Mouse (Mus musculus): Measurements from ENCODE around the gene Zfp2.

Gene Zfp2

GRCm38 (mm10) chr11:50915671-50916320, at the start of gene Zfp2:
Zfp2 (minus strand) TSS chr11:50916165.
- DNase-seq: peak; percentile 93 to 96

- DNase-seq: no peak
Measured at GRCm38 (mm10) chr11:50964886-50965285, 48.9 kb upstream of the Zfp2 start.

GRCm38 (mm10) chr11:50953665-50954064, 37.7 kb upstream of the Zfp2 start, which contains the start of gene Prop1:
Prop1 (minus strand) TSS chr11:50953765.
- no peak for DNase-seq

GRCm38 (mm10) chr11:50952290-50952689, 36.3 kb upstream of the Zfp2 start:
- peak; percentile 39 to 60 for DNase-seq

GRCm38 (mm10) chr11:50943506-50943905, 27.5 kb upstream of the Zfp2 start, which contains the start of gene 4933414I15Rik:
4933414I15Rik (minus strand) TSS chr11:50943765.
- DNase-seq: no peak

GRCm38 (mm10) chr11:50942386-50942785, 26.4 kb upstream of the Zfp2 start:
- no peak for DNase-seq

- DNase-seq: peak; percentile 39 to 48
Measured at GRCm38 (mm10) chr11:50939621-50940366, 23.8 kb upstream of the Zfp2 start.

GRCm38 (mm10) chr11:50938435-50938834, 22.5 kb upstream of the Zfp2 start:
- no peak for DNase-seq

- DNase-seq: no peak
Measured at GRCm38 (mm10) chr11:50932040-50932439, 16.1 kb upstream of the Zfp2 start.

- peak; percentile 89 to 92 for DNase-seq
Measured at GRCm38 (mm10) chr11:50931451-50931866, 15.5 kb upstream of the Zfp2 start, which contains the start of gene Zfp354b. Zfp354b (minus strand) TSS chr11:50931633.

GRCm38 (mm10) chr11:50931021-50931420, 15.1 kb upstream of the Zfp2 start:
- peak in 1 of 2 experiments; percentile 30 for DNase-seq

- DNase-seq: no peak
Measured at GRCm38 (mm10) chr11:50930469-50931014, 14.6 kb upstream of the Zfp2 start.

GRCm38 (mm10) chr11:50914461-50914860, 1.5 kb downstream of the Zfp2 start:
- DNase-seq: no peak

- DNase-seq: no peak
Measured at GRCm38 (mm10) chr11:50913301-50913700, 2.7 kb downstream of the Zfp2 start.

GRCm38 (mm10) chr11:50908136-50908535, 7.8 kb downstream of the Zfp2 start:
- no peak for DNase-seq

- no peak for DNase-seq
Measured at GRCm38 (mm10) chr11:50897359-50897758, 18.6 kb downstream of the Zfp2 start.

GRCm38 (mm10) chr11:50892441-50892840, 23.5 kb downstream of the Zfp2 start:
- peak in 1 of 2 experiments; percentile 10 for DNase-seq

- peak; percentile 90 to 93 for DNase-seq
Measured at GRCm38 (mm10) chr11:50887390-50888128, 28.4 kb downstream of the Zfp2 start, which contains the start of gene Zfp454. Zfp454 (minus strand) TSS chr11:50887651.

GRCm38 (mm10) chr11:50886933-50887293, 29.1 kb downstream of the Zfp2 start:
- DNase-seq: peak; percentile 38 to 56

- DNase-seq: peak; percentile 12 to 34
Measured at GRCm38 (mm10) chr11:50886231-50886932, 29.6 kb downstream of the Zfp2 start.

GRCm38 (mm10) chr11:50883756-50884155, 32.2 kb downstream of the Zfp2 start:
- no peak for DNase-seq

- DNase-seq: no peak
Measured at GRCm38 (mm10) chr11:50878641-50879040, 37.3 kb downstream of the Zfp2 start.

All from kidney, postnatal 4 days (tissue).